Mouse (Mus musculus) kidney, embryonic 16.5 days (tissue): ENCODE measurements at regions not wholly inside any gene's neighbourhood (a gene's known extent, or its start where the extent isn't known, plus 50 kb on each side); places are given as distances from the start of the nearest gene placed in this dataset.

Experiments used
- ATAC-seq: fragments of 200-750 bp; cut with Nextera tagmentation; 2 replicates; pipeline ENCODE4 v1.8.0; 2017; ENCODE audit warnings: moderate TSS enrichment; ENCODE audit not compliant: low FRiP score, low TSS enrichment
- H3K27ac ChIP-seq: fragments of 300-500 bp; sonication (generic); 2 replicates; pipeline ENCODE4 v1.5.1; 2014; ENCODE audit warnings: low read length
- H3K27me3 ChIP-seq: fragments of 300-500 bp; sonication (generic); 2 replicates; pipeline ENCODE4 v1.6.1; 2014; ENCODE audit warnings: low read length, control low read depth, mixed read lengths; ENCODE audit not compliant: insufficient read depth
- H3K36me3 ChIP-seq: fragments of 300-500 bp; sonication (generic); 2 replicates; pipeline ENCODE4 v1.6.1; 2014; ENCODE audit warnings: low read length, control low read depth, mixed read lengths; ENCODE audit not compliant: insufficient read depth
- H3K4me1 ChIP-seq: fragments of 300-500 bp; sonication (generic); 2 replicates; pipeline ENCODE4 v1.6.1; 2014; ENCODE audit warnings: low read length, control low read depth, mixed read lengths; ENCODE audit not compliant: insufficient read depth
- H3K4me2 ChIP-seq: fragments of 300-500 bp; sonication (generic); replicated peaks from 2 replicates; pipeline ENCODE4 v1.6.1; 2014; ENCODE audit warnings: low read depth, low read length
- H3K4me3 ChIP-seq: fragments of 300-500 bp; sonication (generic); 2 replicates; pipeline ENCODE4 v1.5.1; 2014; ENCODE audit warnings: mild to moderate bottlenecking, low read length
- H3K9ac ChIP-seq: fragments of 300-500 bp; sonication (generic); replicated peaks from 2 replicates; pipeline ENCODE4 v1.6.1; 2014; ENCODE audit warnings: low read length
- H3K9me3 ChIP-seq: fragments of 300-500 bp; sonication (generic); 2 replicates; pipeline ENCODE4 v1.6.1; 2016; ENCODE audit warnings: low read length, control low read depth
- WGBS: fragments of 180-500 bp; shearing (Covaris S2); extraction: QIAGEN DNeasy Blood & Tissue Kit; methylation state at CpG from one replicate; pipeline ENCODE4 v1.1.7; 2014; 5-methylcytosine and 5-hydroxymethylcytosine counted together

GRCm38 (mm10) chr1:69241502-69242214, 133.8 kb upstream of the Erbb4 start:
- Histone ChIP-seq H3K4me1 (peaks cover 3% of the 10 kb centered on the region; the same call in 1 of the 2 replicates), H3K9ac (0 out of 2 replicates have a peak overlapping the region, but pooled peaks have one; percentile 53), H3K9me3 (no peaks in the 10 kb centered on the region), H3K4me2 (peak overlapping the region; percentile 56), H3K27ac (no peak overlapping the region), H3K36me3 (no peaks in the 10 kb centered on the region), H3K4me3 (peak overlapping the region; percentile 42), H3K27me3 (no peaks in the 10 kb centered on the region)
- WGBS: 15% methylated on average over 11 of the region's 11 CpGs
- peak; percentile 89 for ATAC-seq

- ATAC-seq: no peak
- no peak overlapping the region for H3K9ac ChIP-seq
These were observed 120.0 kb upstream of the Erbb4 start for GRCm38 (mm10) chr1:69227864-69228263.

GRCm38 (mm10) chr1:69212896-69213500, 105.1 kb upstream of the Erbb4 start:
- Histone ChIP-seq H3K4me3 (no peak overlapping the region), H3K27ac (no peak overlapping the region), H3K9me3 (no peaks in the 10 kb centered on the region), H3K36me3 (no peaks in the 10 kb centered on the region), H3K4me1 (no peaks in the 10 kb centered on the region), H3K4me2 (no peak overlapping the region), H3K27me3 (no peaks in the 10 kb centered on the region), H3K9ac (no peak overlapping the region)
- WGBS: 85% methylated on average over 1 of the region's 1 CpGs
- ATAC-seq: no peak

More at GRCm38 (mm10) chr1:69227864-69228263, 120.0 kb upstream of the Erbb4 start:
- no peaks in the 10 kb centered on the region for H3K9me3 ChIP-seq
- no peak overlapping the region for H3K4me3 ChIP-seq
- H3K36me3 ChIP-seq: no peaks in the 10 kb centered on the region
- no peaks in the 10 kb centered on the region for H3K4me1 ChIP-seq
- H3K4me2 ChIP-seq: no peak overlapping the region
- H3K27me3 ChIP-seq: no peaks in the 10 kb centered on the region
- H3K27ac ChIP-seq: no peak overlapping the region

GRCm38 (mm10) chr1:69202745-69203144, 94.9 kb upstream of the Erbb4 start:
- Histone ChIP-seq H3K9me3 (no peaks in the 10 kb centered on the region), H3K36me3 (no peaks in the 10 kb centered on the region), H3K4me2 (no peak overlapping the region), H3K9ac (no peak overlapping the region), H3K4me1 (no peaks in the 10 kb centered on the region), H3K27ac (no peak overlapping the region), H3K4me3 (no peak overlapping the region), H3K27me3 (no peaks in the 10 kb centered on the region)
- WGBS: 70% methylated on average over 2 of the region's 2 CpGs
- ATAC-seq: no peak

GRCm38 (mm10) chr1:69165202-69165601, 57.3 kb upstream of the Erbb4 start:
- no peak overlapping the region for H3K9ac ChIP-seq

More at GRCm38 (mm10) chr1:69165202-69165601, 57.3 kb upstream of the Erbb4 start:
- Histone ChIP-seq H3K27ac (no peak overlapping the region), H3K4me3 (no peak overlapping the region), H3K9me3 (no peaks in the 10 kb centered on the region), H3K4me2 (no peak overlapping the region), H3K36me3 (no peaks in the 10 kb centered on the region), H3K27me3 (no peaks in the 10 kb centered on the region), H3K4me1 (no peaks in the 10 kb centered on the region)
- ATAC-seq: no peak
- 48% methylated on average over 5 of the region's 5 CpGs for WGBS
